Mouse (Mus musculus): ENCODE results near the gene Nlk. TPM values are rescaled to one million over a fixed set of nuclear protein-coding genes. Genes with fewer than 3 reads are reported as not detected.
"Not testable (repeated sequence)": the region's sequence is repeated elsewhere in the genome, so short reads cannot be mapped to it uniquely, and the experiment has no call there.

The Nlk gene
- polyA plus RNA-seq, 1 experiment from 2014 or later: 6.1 TPM

GRCm38 (mm10) chr11:78664853-78665252, 32.3 kb downstream of the Nlk start:
- Histone ChIP-seq H3K36me3 (replicated peaks; ENCODE audit: insufficient read depth, low read length) (no peaks in the 10 kb centered on the region), H3K9ac (replicated peaks) (no peak overlapping the region), H3K4me1 (ENCODE audit: insufficient read depth) (no peaks in the 10 kb centered on the region), H3K27me3 (ENCODE audit: insufficient read depth, low read length) (no peaks in the 10 kb centered on the region), H3K4me3 (ENCODE audit: low read depth, low read length) (no peak overlapping the region), H3K4me2 (ENCODE audit: low read depth, low read length) (no peak overlapping the region), H3K27ac (ENCODE audit: low read depth) (no peak overlapping the region), H3K9me3 (ENCODE audit: low read length) (no peaks in the 10 kb centered on the region)
- DNase-seq (no peak), ATAC-seq (no peak)
- TF ChIP-seq CTCF (IDR thresholded peaks at IDR 0.05; ENCODE audit: low read depth): no peak
- TF ChIP-seq EP300 (IDR thresholded peaks at IDR 0.05; ENCODE audit: low read depth): no peak
- 54% methylated on average over 2 of the region's 2 CpGs for WGBS (ENCODE audit: insufficient replicate concordance)

- no peak overlapping the region for H3K27ac ChIP-seq (ENCODE audit: low read depth)
- H3K9me3 ChIP-seq (ENCODE audit: low read length): no peaks in the 10 kb centered on the region
- TF ChIP-seq CTCF (IDR thresholded peaks at IDR 0.05; ENCODE audit: low read depth) (no peak), EP300 (IDR thresholded peaks at IDR 0.05; ENCODE audit: low read depth) (no peak)
- no peak overlapping the region for H3K4me2 ChIP-seq (ENCODE audit: low read depth, low read length)
- H3K4me1 ChIP-seq (ENCODE audit: insufficient read depth): no peaks in the 10 kb centered on the region
- H3K36me3 ChIP-seq (replicated peaks; ENCODE audit: insufficient read depth, low read length): no peaks in the 10 kb centered on the region
- H3K4me3 ChIP-seq (ENCODE audit: low read depth, low read length): no peak overlapping the region
- DNase-seq: no peak
- WGBS (ENCODE audit: insufficient replicate concordance): 74% methylated on average over 4 of the region's 4 CpGs
- H3K27me3 ChIP-seq (ENCODE audit: insufficient read depth, low read length): no peaks in the 10 kb centered on the region
- no peak overlapping the region for H3K9ac ChIP-seq (replicated peaks)
- ATAC-seq: no peak
Measured at GRCm38 (mm10) chr11:78663916-78664315, 33.3 kb downstream of the Nlk start.

GRCm38 (mm10) chr11:78649143-78649542, 48.0 kb downstream of the Nlk start:
- TF ChIP-seq EP300 (IDR thresholded peaks at IDR 0.05; ENCODE audit: low read depth): no peak
- TF ChIP-seq CTCF (IDR thresholded peaks at IDR 0.05; ENCODE audit: low read depth): no peak
- DNase-seq (no peak), ATAC-seq (no peak)
- WGBS (ENCODE audit: insufficient replicate concordance): 89% methylated on average over 2 of the region's 2 CpGs
- no peak overlapping the region for H3K4me2 ChIP-seq (ENCODE audit: low read depth, low read length)
- no peaks in the 10 kb centered on the region for H3K4me1 ChIP-seq (ENCODE audit: insufficient read depth)
- H3K4me3 ChIP-seq (ENCODE audit: low read depth, low read length): no peak overlapping the region
- no peak overlapping the region for H3K27ac ChIP-seq (ENCODE audit: low read depth)
- H3K9ac ChIP-seq (replicated peaks): no peak overlapping the region
- H3K9me3 ChIP-seq (ENCODE audit: low read length): no peaks in the 10 kb centered on the region
- H3K27me3 ChIP-seq (ENCODE audit: insufficient read depth, low read length): no peaks in the 10 kb centered on the region
- H3K36me3 ChIP-seq (replicated peaks; ENCODE audit: insufficient read depth, low read length): no peaks in the 10 kb centered on the region

GRCm38 (mm10) chr11:78648405-78648804, 48.8 kb downstream of the Nlk start:
- 90% methylated on average over 1 of the region's 1 CpGs for WGBS (ENCODE audit: insufficient replicate concordance)
- not testable (repeated sequence) for H3K27me3 ChIP-seq (ENCODE audit: insufficient read depth, low read length); H3K4me2 ChIP-seq (ENCODE audit: low read depth, low read length); H3K4me3 ChIP-seq (ENCODE audit: low read depth, low read length); ATAC-seq; H3K27ac ChIP-seq (ENCODE audit: low read depth); H3K36me3 ChIP-seq (replicated peaks; ENCODE audit: insufficient read depth, low read length); H3K9me3 ChIP-seq (ENCODE audit: low read length); H3K4me1 ChIP-seq (ENCODE audit: insufficient read depth); DNase-seq; H3K9ac ChIP-seq (replicated peaks)

- H3K4me2 ChIP-seq (ENCODE audit: low read depth, low read length): no peak overlapping the region
- ATAC-seq (no peak), DNase-seq (no peak)
- no peaks in the 10 kb centered on the region for H3K27me3 ChIP-seq (ENCODE audit: insufficient read depth, low read length)
- no peak overlapping the region for H3K4me3 ChIP-seq (ENCODE audit: low read depth, low read length)
- no peaks in the 10 kb centered on the region for H3K4me1 ChIP-seq (ENCODE audit: insufficient read depth)
- H3K36me3 ChIP-seq (replicated peaks; ENCODE audit: insufficient read depth, low read length): no peaks in the 10 kb centered on the region
- H3K27ac ChIP-seq (ENCODE audit: low read depth): no peak overlapping the region
- no peak for TF ChIP-seq EP300 (IDR thresholded peaks at IDR 0.05; ENCODE audit: low read depth)
- TF ChIP-seq CTCF (IDR thresholded peaks at IDR 0.05; ENCODE audit: low read depth): no peak
- H3K9me3 ChIP-seq (ENCODE audit: low read length): no peaks in the 10 kb centered on the region
- WGBS (ENCODE audit: insufficient replicate concordance): 82% methylated on average over 7 of the region's 7 CpGs
- H3K9ac ChIP-seq (replicated peaks): no peak overlapping the region
Measured at GRCm38 (mm10) chr11:78643746-78644145, 53.4 kb downstream of the Nlk start.

- Histone ChIP-seq H3K4me1 (ENCODE audit: insufficient read depth) (no peaks in the 10 kb centered on the region), H3K27me3 (ENCODE audit: insufficient read depth, low read length) (no peaks in the 10 kb centered on the region), H3K9ac (replicated peaks) (no peak overlapping the region), H3K4me2 (ENCODE audit: low read depth, low read length) (no peak overlapping the region), H3K4me3 (ENCODE audit: low read depth, low read length) (no peak overlapping the region), H3K9me3 (ENCODE audit: low read length) (no peaks in the 10 kb centered on the region), H3K36me3 (replicated peaks; ENCODE audit: insufficient read depth, low read length) (no peaks in the 10 kb centered on the region), H3K27ac (ENCODE audit: low read depth) (no peak overlapping the region)
- DNase-seq (no peak), ATAC-seq (no peak)
- 77% methylated on average over 3 of the region's 3 CpGs for WGBS (ENCODE audit: insufficient replicate concordance)
- TF ChIP-seq CTCF (IDR thresholded peaks at IDR 0.05; ENCODE audit: low read depth) (no peak), EP300 (IDR thresholded peaks at IDR 0.05; ENCODE audit: low read depth) (no peak)
Measured at GRCm38 (mm10) chr11:78642151-78642550, 55.0 kb downstream of the Nlk start.

- H3K9me3 ChIP-seq (ENCODE audit: low read length): no peaks in the 10 kb centered on the region
- H3K4me3 ChIP-seq (ENCODE audit: low read depth, low read length): no peak overlapping the region
- ATAC-seq (no peak), DNase-seq (no peak)
- H3K36me3 ChIP-seq (replicated peaks; ENCODE audit: insufficient read depth, low read length): no peaks in the 10 kb centered on the region
- no peaks in the 10 kb centered on the region for H3K27me3 ChIP-seq (ENCODE audit: insufficient read depth, low read length)
- no peak for TF ChIP-seq EP300 (IDR thresholded peaks at IDR 0.05; ENCODE audit: low read depth)
- no peak for TF ChIP-seq CTCF (IDR thresholded peaks at IDR 0.05; ENCODE audit: low read depth)
- H3K4me1 ChIP-seq (ENCODE audit: insufficient read depth): no peaks in the 10 kb centered on the region
- no peak overlapping the region for H3K9ac ChIP-seq (replicated peaks)
- WGBS (ENCODE audit: insufficient replicate concordance): 82% methylated on average over 3 of the region's 3 CpGs
- no peak overlapping the region for H3K4me2 ChIP-seq (ENCODE audit: low read depth, low read length)
- no peak overlapping the region for H3K27ac ChIP-seq (ENCODE audit: low read depth)
Measured at GRCm38 (mm10) chr11:78641088-78641487, 56.1 kb downstream of the Nlk start.
